Mouse (Mus musculus): Measurements from ENCODE around the gene Gm20388. TPM values are rescaled to one million over a fixed set of nuclear protein-coding genes. Genes with fewer than 3 reads are reported as not detected.
A peak's percentile ranks its signal among the peaks of the same experiment; 100 is the strongest.

Gene Gm20388
- polyA plus RNA-seq, 1 experiment from 2014 or later, result not detected

GRCm38 (mm10) chr8:121870190-121870589, 1959.5 kb downstream of the Gm20388 start:
- no peaks in the 10 kb centered on the region for H3K36me3 ChIP-seq (ENCODE audit: control insufficient read depth, insufficient read depth, low read length)
- no peaks in the 10 kb centered on the region for H3K9me3 ChIP-seq (ENCODE audit: control insufficient read depth, low read length)
- ATAC-seq (ENCODE audit: low FRiP score, low TSS enrichment), result no peak
- TF ChIP-seq CTCF (IDR thresholded peaks at IDR 0.05; ENCODE audit: low read depth) (no peak), EP300 (optimal IDR thresholded peaks at IDR 0.05) (no peak)
- 81% methylated on average over 2 of the region's 2 CpGs for WGBS
- no peak overlapping the region for H3K4me3 ChIP-seq (ENCODE audit: low read depth, low read length)
- H3K9ac ChIP-seq (ENCODE audit: low read length), result no peak overlapping the region
- DNase-seq (ENCODE audit: low spot score), result no peak
- H3K27me3 ChIP-seq (ENCODE audit: control insufficient read depth, insufficient read depth, low read length), result no peaks in the 10 kb centered on the region
- no peaks in the 10 kb centered on the region; the same call in 1 of the 2 replicates for H3K4me1 ChIP-seq (replicated peaks; ENCODE audit: control insufficient read depth, insufficient read depth)
- H3K27ac ChIP-seq (replicated peaks), result no peak overlapping the region
- no peak overlapping the region for H3K4me2 ChIP-seq (replicated peaks; ENCODE audit: low read depth)

GRCm38 (mm10) chr8:121871833-121872440, 1961.3 kb downstream of the Gm20388 start:
- Histone ChIP-seq H3K27ac (replicated peaks) (no peak overlapping the region; the same call in 1 of the 2 replicates), H3K4me2 (replicated peaks; ENCODE audit: low read depth) (0 out of 2 replicates have a peak overlapping the region, but pooled peaks have one; percentile 2), H3K36me3 (ENCODE audit: control insufficient read depth, insufficient read depth, low read length) (no peaks in the 10 kb centered on the region), H3K27me3 (ENCODE audit: control insufficient read depth, insufficient read depth, low read length) (no peaks in the 10 kb centered on the region), H3K9ac (ENCODE audit: low read length) (peak overlapping the region; percentile 35; the same call in 1 of the 2 replicates), H3K4me3 (ENCODE audit: low read depth, low read length) (no peak overlapping the region), H3K4me1 (replicated peaks; ENCODE audit: control insufficient read depth, insufficient read depth) (no peaks in the 10 kb centered on the region; the same call in 1 of the 2 replicates), H3K9me3 (ENCODE audit: control insufficient read depth, low read length) (no peaks in the 10 kb centered on the region)
- TF ChIP-seq CTCF (IDR thresholded peaks at IDR 0.05; ENCODE audit: low read depth) (peak; percentile 35; the same call in 1 of the 2 replicates), EP300 (optimal IDR thresholded peaks at IDR 0.05) (no peak)
- 12% methylated on average over 10 of the region's 10 CpGs for WGBS
- peak; percentile 76 for DNase-seq (ENCODE audit: low spot score)
- ATAC-seq (ENCODE audit: low FRiP score, low TSS enrichment), result peak; percentile 59

GRCm38 (mm10) chr8:121874031-121874430, 1963.4 kb downstream of the Gm20388 start:
- Histone ChIP-seq H3K27me3 (ENCODE audit: control insufficient read depth, insufficient read depth, low read length) (no peaks in the 10 kb centered on the region), H3K4me2 (replicated peaks; ENCODE audit: low read depth) (no peak overlapping the region), H3K9me3 (ENCODE audit: control insufficient read depth, low read length) (no peaks in the 10 kb centered on the region), H3K4me3 (ENCODE audit: low read depth, low read length) (no peak overlapping the region), H3K9ac (ENCODE audit: low read length) (no peak overlapping the region), H3K36me3 (ENCODE audit: control insufficient read depth, insufficient read depth, low read length) (no peaks in the 10 kb centered on the region), H3K27ac (replicated peaks) (peak overlapping the region; percentile 45; the same call in 1 of the 2 replicates), H3K4me1 (replicated peaks; ENCODE audit: control insufficient read depth, insufficient read depth) (no peaks in the 10 kb centered on the region; the same call in 1 of the 2 replicates)
- peak; percentile 79 for DNase-seq (ENCODE audit: low spot score)
- TF ChIP-seq EP300 (optimal IDR thresholded peaks at IDR 0.05) (no peak), CTCF (IDR thresholded peaks at IDR 0.05; ENCODE audit: low read depth) (peak; percentile 95)
- ATAC-seq (ENCODE audit: low FRiP score, low TSS enrichment), result peak; percentile 64
- 43% methylated on average over 9 of the region's 9 CpGs for WGBS

GRCm38 (mm10) chr8:121875045-121875444, 1964.4 kb downstream of the Gm20388 start:
- Histone ChIP-seq H3K9me3 (ENCODE audit: control insufficient read depth, low read length) (no peaks in the 10 kb centered on the region), H3K36me3 (ENCODE audit: control insufficient read depth, insufficient read depth, low read length) (no peaks in the 10 kb centered on the region), H3K4me3 (ENCODE audit: low read depth, low read length) (no peak overlapping the region), H3K27ac (replicated peaks) (0 out of 2 replicates have a peak overlapping the region, but pooled peaks have one; percentile 13), H3K27me3 (ENCODE audit: control insufficient read depth, insufficient read depth, low read length) (no peaks in the 10 kb centered on the region), H3K4me1 (replicated peaks; ENCODE audit: control insufficient read depth, insufficient read depth) (no peaks in the 10 kb centered on the region; the same call in 1 of the 2 replicates), H3K4me2 (replicated peaks; ENCODE audit: low read depth) (no peak overlapping the region), H3K9ac (ENCODE audit: low read length) (no peak overlapping the region)
- DNase-seq (ENCODE audit: low spot score) (no peak), ATAC-seq (ENCODE audit: low FRiP score, low TSS enrichment) (no peak)
- 29% methylated on average over 3 of the region's 3 CpGs for WGBS
- TF ChIP-seq EP300 (optimal IDR thresholded peaks at IDR 0.05) (no peak), CTCF (IDR thresholded peaks at IDR 0.05; ENCODE audit: low read depth) (no peak)

GRCm38 (mm10) chr8:121875517-121875916, 1964.9 kb downstream of the Gm20388 start:
- no peak for TF ChIP-seq EP300 (optimal IDR thresholded peaks at IDR 0.05)
- no peak for TF ChIP-seq CTCF (IDR thresholded peaks at IDR 0.05; ENCODE audit: low read depth)
- 72% methylated on average over 9 of the region's 9 CpGs for WGBS
- H3K4me2 ChIP-seq (replicated peaks; ENCODE audit: low read depth), result no peak overlapping the region

GRCm38 (mm10) chr8:121877212-121877611, 1966.6 kb downstream of the Gm20388 start:
- no peak for DNase-seq (ENCODE audit: low spot score)
- H3K27me3 ChIP-seq (ENCODE audit: control insufficient read depth, insufficient read depth, low read length), result no peaks in the 10 kb centered on the region
- no peaks in the 10 kb centered on the region for H3K36me3 ChIP-seq (ENCODE audit: control insufficient read depth, insufficient read depth, low read length)
- H3K9me3 ChIP-seq (ENCODE audit: control insufficient read depth, low read length), result no peaks in the 10 kb centered on the region
- no peak overlapping the region for H3K27ac ChIP-seq (replicated peaks)
- no peaks in the 10 kb centered on the region; the same call in 1 of the 2 replicates for H3K4me1 ChIP-seq (replicated peaks; ENCODE audit: control insufficient read depth, insufficient read depth)
- no peak overlapping the region for H3K9ac ChIP-seq (ENCODE audit: low read length)
- WGBS, result 51% methylated on average over 5 of the region's 5 CpGs
- no peak overlapping the region for H3K4me2 ChIP-seq (replicated peaks; ENCODE audit: low read depth)
- ATAC-seq (ENCODE audit: low FRiP score, low TSS enrichment), result no peak
- TF ChIP-seq EP300 (optimal IDR thresholded peaks at IDR 0.05), result no peak
- TF ChIP-seq CTCF (IDR thresholded peaks at IDR 0.05; ENCODE audit: low read depth), result no peak
- no peak overlapping the region for H3K4me3 ChIP-seq (ENCODE audit: low read depth, low read length)

More at GRCm38 (mm10) chr8:121875517-121875916, 1964.9 kb downstream of the Gm20388 start:
- ATAC-seq (ENCODE audit: low FRiP score, low TSS enrichment), result no peak
- Histone ChIP-seq H3K9ac (ENCODE audit: low read length) (no peak overlapping the region), H3K9me3 (ENCODE audit: control insufficient read depth, low read length) (no peaks in the 10 kb centered on the region), H3K36me3 (ENCODE audit: control insufficient read depth, insufficient read depth, low read length) (no peaks in the 10 kb centered on the region), H3K4me3 (ENCODE audit: low read depth, low read length) (no peak overlapping the region), H3K27ac (replicated peaks) (0 out of 2 replicates have a peak overlapping the region, but pooled peaks have one; percentile 13), H3K27me3 (ENCODE audit: control insufficient read depth, insufficient read depth, low read length) (no peaks in the 10 kb centered on the region), H3K4me1 (replicated peaks; ENCODE audit: control insufficient read depth, insufficient read depth) (no peaks in the 10 kb centered on the region; the same call in 1 of the 2 replicates)
- no peak for DNase-seq (ENCODE audit: low spot score)
